Mouse (Mus musculus) bone marrow macrophage, adult 2 months (primary cell): ENCODE results near the gene Clspn.

Experiments
- CTCF ChIP-seq: IDR thresholded peaks from 2 replicates; pipeline ENCODE4 v1.5.1; 2012; ENCODE audit warnings: low read depth, mild to moderate bottlenecking, low read length, moderate library complexity
- POLR2A ChIP-seq: IDR thresholded peaks from 2 replicates; pipeline ENCODE4 v1.6.1; 2012; ENCODE audit warnings: mild to moderate bottlenecking, low read depth, low read length, borderline replicate concordance

GRCm38 (mm10) chr4:126563798-126564197, 7.1 kb downstream of the Clspn start:
- TF ChIP-seq CTCF (no peak), POLR2A (no peak)
